Mouse (Mus musculus): ENCODE measurements around the gene Zmat5. TPM values are rescaled to one million over a fixed set of nuclear protein-coding genes. Genes with fewer than 3 reads are reported as not detected.

Gene Zmat5
- total RNA-seq, 1 experiment from 2014 or later, result 11.5 TPM

DNA sequence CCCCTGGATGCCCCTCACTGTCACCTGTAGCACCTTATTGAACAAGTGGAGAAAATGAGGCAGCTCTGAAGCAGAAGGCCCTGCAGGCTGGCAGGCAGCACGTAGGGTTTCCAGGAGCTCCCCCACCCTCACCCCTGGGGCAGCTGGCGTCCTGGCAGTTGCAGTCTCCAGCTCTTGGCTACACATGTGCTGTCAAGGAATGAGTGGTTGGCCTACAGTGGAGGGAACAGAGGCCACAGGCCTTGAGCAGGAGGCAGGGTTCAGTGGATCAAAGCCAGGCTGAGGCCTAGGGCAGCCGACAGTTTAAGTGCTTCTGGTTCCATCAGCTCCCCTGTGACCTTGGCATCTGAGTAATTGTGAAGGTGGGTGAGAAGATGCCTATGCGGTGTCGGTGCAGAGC is 26.4 kb downstream of the Zmat5 start:
- no peak for ATAC-seq (replicated peaks; ENCODE audit: low read depth, poor library complexity, severe bottlenecking)

DNA sequence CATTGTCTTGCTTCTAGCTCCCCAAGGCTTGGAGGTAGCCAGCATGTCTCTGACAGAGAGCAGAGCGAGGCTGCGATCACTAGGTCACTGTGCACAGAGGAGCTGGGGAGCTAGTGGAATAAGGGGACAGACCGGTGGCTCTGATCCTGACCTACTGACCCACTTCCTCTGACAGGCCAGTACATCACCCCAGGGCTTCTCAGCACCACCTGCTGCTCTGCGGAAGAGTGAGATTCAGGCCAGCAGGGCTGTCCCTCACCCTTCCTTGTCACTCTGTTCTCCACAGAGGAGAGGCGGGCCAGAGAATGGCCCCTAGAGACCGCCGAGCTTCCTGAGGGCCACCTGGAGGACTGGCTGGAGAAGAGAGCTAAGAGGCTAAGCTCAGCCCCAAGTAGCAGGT is 27.3 kb downstream of the Zmat5 start:
- no peak for ATAC-seq (replicated peaks; ENCODE audit: low read depth, poor library complexity, severe bottlenecking)

DNA sequence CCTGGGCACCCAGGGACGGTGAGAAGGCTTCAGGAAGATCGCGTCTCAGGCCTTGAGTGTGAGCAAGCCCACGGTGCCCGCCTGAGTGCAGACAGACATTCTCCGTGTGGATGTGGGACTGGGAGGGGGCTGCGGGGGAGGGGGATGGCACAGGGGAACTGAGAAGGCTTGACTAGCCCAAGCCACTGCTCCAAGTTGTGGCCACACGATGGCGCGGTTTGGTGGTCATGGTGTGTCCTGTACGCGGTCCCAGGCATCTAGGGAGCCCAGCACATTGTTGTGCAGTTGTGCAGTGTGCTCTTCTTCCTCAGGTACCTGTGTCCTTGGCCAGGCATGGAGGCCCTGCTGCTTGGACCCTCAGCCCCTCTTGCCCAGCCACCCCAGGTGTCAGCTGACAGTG is 29.7 kb downstream of the Zmat5 start:
- ATAC-seq (replicated peaks; ENCODE audit: low read depth, poor library complexity, severe bottlenecking), result no peak

DNA sequence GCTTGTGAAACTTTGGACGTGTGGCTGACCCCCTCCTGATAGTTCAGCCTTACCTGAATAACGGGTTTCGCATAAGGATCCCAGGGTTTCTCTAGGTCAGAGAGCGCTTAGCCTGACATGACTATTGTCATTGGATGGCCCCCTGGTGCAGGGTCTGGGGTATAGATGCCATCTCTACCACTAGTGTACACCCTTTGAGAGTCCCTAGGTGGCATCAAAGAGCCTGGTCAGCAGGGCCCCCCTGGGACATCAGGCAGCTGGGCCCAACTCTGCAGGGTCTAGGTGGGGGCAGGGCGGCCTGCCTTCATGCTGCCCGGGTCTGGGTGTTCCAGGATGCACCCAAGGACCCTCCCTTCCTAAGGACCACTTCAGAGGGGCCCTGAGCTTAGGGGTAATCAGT is 31.9 kb downstream of the Zmat5 start:
- peak; percentile 17; the same call in 1 of the 2 replicates for ATAC-seq (replicated peaks; ENCODE audit: low read depth, poor library complexity, severe bottlenecking)

DNA sequence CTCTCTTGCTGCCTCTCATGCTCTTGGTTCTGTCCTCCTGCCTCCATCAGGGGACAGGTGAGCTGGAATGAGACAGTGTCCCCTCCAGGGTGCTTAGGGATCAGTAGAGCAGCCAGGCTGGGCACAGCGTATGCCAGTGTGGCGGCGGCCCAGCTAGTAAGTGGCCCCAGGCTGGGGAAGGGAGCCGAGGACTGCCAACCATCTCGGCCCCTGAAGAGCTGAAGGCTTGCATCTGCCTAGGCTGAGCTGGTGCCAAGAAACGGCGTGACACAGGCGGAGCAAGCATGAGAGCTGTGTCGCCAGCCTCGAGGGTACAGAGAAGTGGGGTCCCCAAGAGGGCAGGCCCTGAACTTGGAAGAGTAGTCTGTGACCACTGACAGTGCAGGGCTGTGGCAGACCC is 33.2 kb downstream of the Zmat5 start:
- no peak for ATAC-seq (replicated peaks; ENCODE audit: low read depth, poor library complexity, severe bottlenecking)

DNA sequence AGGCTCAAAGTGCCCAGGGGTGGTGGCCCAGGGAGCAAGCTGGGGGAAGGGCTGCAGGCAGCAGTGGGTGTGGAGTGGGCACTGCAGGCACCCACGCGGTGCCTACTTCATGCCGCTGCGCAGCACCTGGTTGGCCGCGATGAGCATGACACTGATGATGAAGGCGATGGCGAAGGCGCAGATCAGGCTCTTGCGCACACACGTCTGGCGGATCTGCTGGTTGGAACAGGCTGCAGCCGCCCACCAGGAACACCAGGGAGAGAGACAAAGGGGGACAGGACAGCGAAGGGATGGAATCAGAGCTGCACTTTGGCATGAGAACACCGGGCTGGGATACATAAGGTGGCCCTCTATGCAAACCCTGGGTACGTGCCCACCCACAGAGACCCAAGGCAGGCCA is 34.2 kb downstream of the Zmat5 start:
- no peak for ATAC-seq (replicated peaks; ENCODE audit: low read depth, poor library complexity, severe bottlenecking)

DNA sequence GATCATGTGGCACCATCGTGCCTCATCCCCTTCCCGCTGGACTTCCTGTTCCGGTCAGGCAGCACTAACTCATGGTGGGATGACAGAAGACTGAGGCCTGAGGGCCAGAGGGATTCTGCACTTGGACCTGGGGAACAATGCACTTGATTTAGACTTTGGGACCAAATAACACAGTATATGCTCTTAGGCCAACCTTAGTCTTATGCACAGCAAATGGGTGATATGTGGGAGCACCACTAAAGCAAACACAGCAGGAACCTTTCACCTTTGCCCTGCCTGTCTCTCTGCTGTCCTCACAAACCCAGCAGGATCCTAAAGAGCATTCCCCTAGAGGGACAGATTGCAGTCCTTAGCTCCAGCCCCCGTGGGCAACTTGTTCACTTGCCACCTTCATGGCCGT is 36.3 kb downstream of the Zmat5 start:
- no peak for ATAC-seq (replicated peaks; ENCODE audit: low read depth, poor library complexity, severe bottlenecking)

DNA sequence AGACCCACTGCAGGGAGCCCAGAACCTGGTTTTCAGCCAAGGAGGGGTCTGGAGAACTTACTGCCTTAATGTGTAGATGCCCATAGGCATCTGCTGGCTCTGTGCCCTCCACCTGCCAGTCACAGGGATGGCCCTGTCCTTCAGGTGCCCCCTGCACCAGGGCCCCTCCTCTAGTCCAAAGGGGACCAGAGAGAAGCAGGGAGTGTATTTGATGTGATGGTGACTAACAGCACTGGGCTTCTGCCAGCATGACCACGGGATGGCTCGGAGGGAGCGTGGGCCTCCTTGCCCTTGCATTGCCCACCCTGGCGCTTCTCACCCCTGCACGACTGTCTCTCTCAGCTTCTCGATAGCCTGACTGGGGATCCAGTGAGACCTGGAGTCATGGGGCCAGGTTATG is 40.2 kb downstream of the Zmat5 start:
- ATAC-seq (replicated peaks; ENCODE audit: low read depth, poor library complexity, severe bottlenecking), result no peak

DNA sequence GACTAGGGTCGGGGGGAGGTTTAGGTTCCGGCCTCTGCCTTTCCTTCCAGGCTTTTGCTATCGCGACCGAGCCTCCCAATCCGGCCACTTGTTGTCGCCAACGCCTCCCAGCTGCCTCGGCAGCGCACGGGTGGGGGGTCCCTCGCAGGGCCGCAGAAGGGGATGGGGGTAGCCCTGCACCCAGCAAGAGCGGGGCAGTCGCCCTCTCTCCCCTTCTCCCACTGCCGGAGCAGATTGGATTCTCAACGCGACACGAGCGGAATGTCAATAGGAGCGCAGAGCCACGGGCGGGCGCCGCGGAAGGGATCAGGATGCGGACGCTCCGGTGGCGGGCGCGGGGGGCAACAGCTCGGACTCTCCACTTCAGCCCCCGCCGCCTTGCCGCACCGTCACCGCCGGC is 41.5 kb downstream of the Zmat5 start:
- no peak for ATAC-seq (replicated peaks; ENCODE audit: low read depth, poor library complexity, severe bottlenecking)

DNA sequence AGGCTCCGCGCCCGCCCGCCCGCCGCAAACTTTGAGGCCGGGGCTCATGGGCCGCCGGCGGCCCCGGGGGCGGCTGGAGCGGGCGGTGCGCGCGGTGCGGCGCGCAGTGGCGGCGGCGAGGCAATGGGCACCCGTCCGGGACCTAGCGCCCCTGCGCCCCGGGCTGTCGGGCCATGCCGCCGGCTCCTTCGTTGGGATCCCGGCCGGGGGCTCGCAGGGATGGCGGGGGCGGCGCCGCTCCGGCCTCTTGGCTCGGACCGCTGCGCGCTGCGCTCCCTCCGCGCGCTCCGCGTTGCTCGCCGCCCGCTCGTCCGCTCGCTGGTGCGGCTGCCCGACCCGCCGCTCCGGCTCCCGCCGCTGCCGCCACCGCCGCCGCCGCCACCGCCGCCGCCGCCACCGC is 42.3 kb downstream of the Zmat5 start, which contains the start of gene Cabp7:
Gene Cabp7 (minus strand): TSS at position 46 of the 400 bp plus-strand sequence.
- ATAC-seq (replicated peaks; ENCODE audit: low read depth, poor library complexity, severe bottlenecking), result no peak

DNA sequence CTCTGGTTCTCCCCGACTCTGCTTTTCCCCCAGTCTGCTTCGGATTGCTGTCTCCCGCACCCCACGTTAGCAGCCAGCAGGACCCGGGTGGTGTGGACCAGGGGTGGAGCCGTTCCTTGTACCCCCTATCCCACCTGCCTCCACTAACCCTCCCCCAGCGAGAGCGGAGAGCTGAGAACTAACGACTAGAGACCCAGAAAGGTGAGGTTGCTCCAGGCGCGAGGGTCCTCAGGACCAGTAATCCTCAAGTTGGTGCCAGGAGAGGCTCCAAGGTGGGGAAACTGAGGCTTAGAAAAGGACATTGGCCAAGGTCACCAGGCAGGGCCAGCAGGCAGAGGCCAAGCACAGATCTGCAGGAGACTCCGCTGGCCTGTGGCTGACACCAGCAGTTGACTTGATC is 42.8 kb downstream of the Zmat5 start:
- no peak for ATAC-seq (replicated peaks; ENCODE audit: low read depth, poor library complexity, severe bottlenecking)

DNA sequence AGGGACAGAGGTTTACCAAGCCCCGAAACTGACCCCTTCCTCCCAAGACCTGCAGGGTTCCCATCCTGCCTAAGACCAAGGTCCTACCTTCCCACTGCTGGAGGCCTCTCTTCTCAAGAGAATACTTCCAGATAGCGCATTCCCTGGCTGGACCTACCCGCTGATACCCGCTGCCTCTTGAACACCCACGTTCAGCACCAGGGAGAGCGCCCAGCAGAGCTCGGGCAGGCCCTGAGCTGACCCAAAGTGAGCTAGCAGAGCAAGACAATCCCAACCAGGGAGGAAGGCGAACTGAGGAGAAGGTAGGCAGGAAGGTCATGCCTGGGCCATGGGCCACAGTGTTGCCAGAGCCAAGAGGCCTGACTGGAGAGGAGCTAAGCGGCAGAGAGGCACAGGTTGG is 45.8 kb downstream of the Zmat5 start:
- ATAC-seq (replicated peaks; ENCODE audit: low read depth, poor library complexity, severe bottlenecking), result peak; percentile 86

GRCm38 (mm10) chr11:4752836-4753235 is 48.4 kb downstream of the Zmat5 start:
- ATAC-seq (replicated peaks; ENCODE audit: low read depth, poor library complexity, severe bottlenecking), result no peak

DNA sequence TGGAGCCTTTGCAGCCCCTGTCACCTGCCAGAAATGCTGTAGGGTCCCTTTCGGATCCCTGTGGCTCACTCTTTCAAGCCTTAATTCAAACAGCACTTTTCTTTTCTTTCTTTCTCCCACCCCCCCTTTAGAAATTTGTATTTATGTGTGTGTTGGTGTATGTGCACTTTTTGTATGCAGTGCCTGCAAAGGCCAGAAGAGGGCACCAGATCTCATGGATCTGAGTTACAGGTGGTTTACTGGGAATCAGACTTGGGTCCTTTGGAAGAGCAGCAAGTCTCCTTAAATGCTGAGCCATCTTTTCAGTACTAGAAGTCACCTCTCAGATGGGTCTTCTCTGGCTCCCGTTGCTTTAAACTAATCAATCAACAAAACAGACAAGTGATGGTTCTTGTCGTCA is 49.6 kb downstream of the Zmat5 start:
- no peak for ATAC-seq (replicated peaks; ENCODE audit: low read depth, poor library complexity, severe bottlenecking)

DNA sequence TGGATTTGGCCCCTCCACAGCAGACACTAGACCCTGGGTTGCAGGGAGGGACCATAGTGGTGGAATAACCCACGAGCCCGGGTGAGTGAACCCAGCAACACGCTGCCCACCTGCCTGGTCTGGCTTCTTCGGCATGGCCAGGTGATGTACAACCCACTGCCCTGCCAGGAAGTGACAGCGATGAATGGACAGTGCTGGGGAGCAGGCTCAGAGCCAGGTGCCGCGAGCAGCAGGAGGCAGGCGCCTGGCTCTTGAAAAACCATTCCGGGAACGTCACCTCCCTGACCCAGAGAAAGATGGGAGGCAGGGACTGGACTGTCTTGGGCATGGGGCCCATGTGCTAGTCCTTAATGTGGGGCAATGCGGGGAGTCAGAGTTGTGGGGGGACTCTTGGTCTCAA is 50.4 kb downstream of the Zmat5 start:
- ATAC-seq (replicated peaks; ENCODE audit: low read depth, poor library complexity, severe bottlenecking), result no peak

GRCm38 (mm10) chr11:4756460-4756859 is 52.0 kb downstream of the Zmat5 start:
- ATAC-seq (replicated peaks; ENCODE audit: low read depth, poor library complexity, severe bottlenecking), result 0 out of 2 replicates have a peak, but pooled peaks have one; percentile 22

- ATAC-seq (replicated peaks; ENCODE audit: low read depth, poor library complexity, severe bottlenecking), result no peak
Measured at GRCm38 (mm10) chr11:4756984-4757788, 52.7 kb downstream of the Zmat5 start.

DNA sequence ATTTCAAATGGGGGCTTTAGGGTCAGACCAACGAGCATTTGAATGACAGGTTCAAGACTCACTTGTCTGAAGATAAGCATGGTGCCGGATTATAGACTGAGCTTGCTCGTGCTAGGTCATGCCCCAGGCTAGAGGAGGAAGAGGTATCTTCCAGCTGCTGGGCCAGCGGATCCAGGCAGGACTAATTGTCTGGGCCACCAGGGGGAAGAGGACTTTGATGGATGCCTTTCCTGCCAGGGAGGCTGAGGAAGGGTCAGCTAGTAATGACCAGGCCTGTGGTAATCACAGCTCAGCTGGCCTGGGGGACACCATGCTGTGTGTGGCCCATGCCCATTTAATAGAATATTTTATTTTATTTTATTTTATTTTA is 53.3 kb downstream of the Zmat5 start:
- ATAC-seq (replicated peaks; ENCODE audit: low read depth, poor library complexity, severe bottlenecking), result no peak

GRCm38 (mm10) chr11:4760438-4760837 is 56.0 kb downstream of the Zmat5 start:
- ATAC-seq (replicated peaks; ENCODE audit: low read depth, poor library complexity, severe bottlenecking), result no peak

- ATAC-seq (replicated peaks; ENCODE audit: low read depth, poor library complexity, severe bottlenecking), result no peak
Measured at GRCm38 (mm10) chr11:4761991-4762390, 57.5 kb downstream of the Zmat5 start.

- ATAC-seq (replicated peaks; ENCODE audit: low read depth, poor library complexity, severe bottlenecking), result no peak
Measured at GRCm38 (mm10) chr11:4762511-4762910, 58.0 kb downstream of the Zmat5 start.

DNA sequence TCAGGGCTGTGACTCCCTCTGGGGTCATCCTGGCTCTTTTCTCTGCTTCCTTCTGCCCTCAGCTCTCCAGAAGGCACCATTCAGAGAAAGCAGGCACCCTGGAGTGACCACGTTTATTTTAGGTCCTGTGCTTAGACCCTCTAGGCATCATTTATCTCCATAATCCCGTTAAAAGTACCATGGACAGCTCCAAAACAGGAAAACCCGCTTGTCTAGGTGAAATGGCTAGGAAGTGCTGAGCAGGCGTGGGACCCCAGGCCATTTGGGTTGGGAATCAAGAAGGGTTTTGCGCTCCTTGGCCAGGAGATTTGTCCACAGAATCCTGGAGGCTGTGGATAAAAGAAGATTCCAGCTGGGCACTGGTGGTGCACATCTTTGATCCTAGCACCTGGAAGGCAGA is 59.2 kb downstream of the Zmat5 start:
- ATAC-seq (replicated peaks; ENCODE audit: low read depth, poor library complexity, severe bottlenecking), result no peak

All from common myeloid progenitor, adult 5-6 weeks (primary cell).